Mouse (Mus musculus) adrenal gland, adult (tissue): ENCODE data around the gene Ttc27.

Experiments used
- DNase-seq, 2 experiments: peaks; one replicate each; pipeline ENCODE4 v3.0.0; 2022 to 2023; ENCODE audit warnings: low spot score in 1 of 2; ENCODE audit not compliant: inconsistent age in 2 of 2

Gene Ttc27

DNA sequence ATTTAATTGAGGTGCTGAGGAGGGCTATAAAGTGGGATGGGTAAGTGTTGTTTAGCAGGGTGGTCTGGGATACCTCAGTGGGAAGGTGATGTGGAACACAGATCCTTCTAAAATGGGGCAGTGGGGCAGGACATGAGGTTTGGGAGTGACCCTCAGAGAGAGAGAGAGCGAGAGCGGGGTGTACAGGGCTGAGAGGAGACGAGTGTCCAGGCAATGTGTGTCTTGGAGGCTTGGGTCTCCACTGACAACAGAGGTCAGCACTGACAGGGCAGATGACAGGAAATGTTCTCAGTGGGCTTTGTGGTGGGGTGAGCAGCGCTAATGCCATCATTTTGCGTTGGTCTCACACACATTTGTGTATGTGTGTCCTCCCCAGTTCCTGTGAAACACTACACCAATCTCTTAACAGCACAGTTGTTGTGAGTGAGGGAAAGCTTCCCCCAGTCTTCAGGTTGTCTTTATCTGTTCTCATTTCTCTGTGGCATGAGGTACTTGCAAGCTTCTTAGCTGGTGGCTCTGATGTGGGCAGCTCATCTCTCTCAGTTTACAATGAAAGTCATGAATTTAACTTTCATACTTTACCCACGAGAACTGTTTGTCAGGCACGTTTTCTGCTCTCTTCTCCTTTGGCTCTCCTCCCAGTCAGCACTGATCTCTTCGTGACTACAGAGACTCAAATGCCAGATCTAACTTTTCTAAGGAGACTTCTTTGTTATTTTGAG, 35.5 kb downstream of the Ttc27 start:
- no peak for DNase-seq

DNA sequence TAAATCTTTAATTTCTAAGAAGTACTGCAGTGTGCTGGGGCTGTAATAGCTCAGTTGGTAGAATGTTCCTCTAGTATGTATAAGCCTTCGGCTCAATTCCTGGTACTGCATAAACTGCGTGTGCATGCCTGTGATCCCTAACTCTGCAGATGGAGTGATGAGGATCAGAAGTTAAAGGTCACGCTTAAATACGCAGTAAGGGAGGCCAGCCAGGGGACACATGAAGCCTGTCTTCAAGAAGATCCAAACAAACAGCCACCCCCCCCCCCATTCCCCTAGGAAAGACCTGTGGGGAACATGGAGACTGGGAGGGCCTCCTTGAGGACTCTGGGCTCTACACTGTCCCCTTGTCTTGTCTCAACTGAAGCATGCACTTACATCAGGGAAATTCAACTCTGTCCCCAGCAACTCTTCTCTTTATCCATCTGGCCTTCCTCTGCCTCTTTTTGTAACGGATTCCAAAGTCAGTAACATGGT, 36.1 kb downstream of the Ttc27 start:
- no peak for DNase-seq

DNA sequence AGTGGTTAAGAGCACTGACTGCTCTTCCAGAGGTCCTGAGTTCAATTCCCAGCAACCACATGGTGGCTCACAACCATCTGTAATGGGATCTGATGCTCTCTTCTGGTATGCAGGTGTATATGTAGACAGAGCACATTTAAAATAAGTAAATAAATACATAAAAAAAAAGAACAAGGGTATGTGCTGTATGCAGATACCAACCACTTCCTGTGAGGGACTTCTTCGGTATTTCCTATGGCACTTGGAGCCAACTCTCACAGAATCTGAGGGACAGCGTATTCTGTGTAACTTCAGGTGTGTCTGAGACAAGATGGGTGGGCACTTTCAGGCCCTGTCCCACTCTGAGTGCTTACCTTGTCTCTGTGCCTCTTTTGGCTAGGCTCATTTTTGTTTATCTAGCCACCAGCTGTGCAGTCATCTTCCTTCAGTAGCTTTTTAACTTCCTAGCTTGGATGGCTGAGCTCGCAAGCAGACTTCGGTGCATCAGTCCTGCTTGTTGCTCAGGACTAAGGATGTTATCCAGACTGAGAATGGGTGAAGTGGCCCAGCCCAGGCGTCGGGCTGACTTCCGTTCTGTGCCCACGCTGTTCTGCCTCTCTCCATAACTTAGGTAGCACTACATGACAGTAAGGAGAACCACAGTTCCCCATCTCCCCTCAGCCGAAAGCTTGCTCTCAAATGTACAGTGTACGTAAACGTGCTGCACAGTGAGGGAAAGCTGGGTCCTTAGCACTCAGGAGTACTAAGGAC, 37.0 kb downstream of the Ttc27 start:
- DNase-seq: no peak

DNA sequence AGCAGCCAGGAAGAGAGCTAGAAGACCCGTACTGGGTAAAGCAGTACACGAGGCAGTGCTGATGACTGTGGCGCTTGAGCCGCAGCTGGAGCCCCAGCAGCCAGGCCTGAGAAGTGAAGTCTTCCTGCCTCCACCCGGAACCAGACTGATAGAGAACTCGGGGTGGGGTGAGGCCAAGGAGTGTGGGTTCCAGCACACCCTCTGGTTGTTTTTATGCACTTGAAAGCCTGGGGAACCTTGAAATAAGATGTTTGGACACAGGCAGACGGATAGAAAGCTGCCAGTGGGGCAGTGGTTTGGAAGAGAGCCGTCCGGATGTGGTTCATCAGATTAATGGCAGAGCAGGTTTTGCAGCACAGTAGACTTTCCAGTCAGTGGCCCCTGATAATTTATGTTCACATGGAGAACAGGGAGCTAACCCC, 51.9 kb downstream of the Ttc27 start:
- DNase-seq: no peak

DNA sequence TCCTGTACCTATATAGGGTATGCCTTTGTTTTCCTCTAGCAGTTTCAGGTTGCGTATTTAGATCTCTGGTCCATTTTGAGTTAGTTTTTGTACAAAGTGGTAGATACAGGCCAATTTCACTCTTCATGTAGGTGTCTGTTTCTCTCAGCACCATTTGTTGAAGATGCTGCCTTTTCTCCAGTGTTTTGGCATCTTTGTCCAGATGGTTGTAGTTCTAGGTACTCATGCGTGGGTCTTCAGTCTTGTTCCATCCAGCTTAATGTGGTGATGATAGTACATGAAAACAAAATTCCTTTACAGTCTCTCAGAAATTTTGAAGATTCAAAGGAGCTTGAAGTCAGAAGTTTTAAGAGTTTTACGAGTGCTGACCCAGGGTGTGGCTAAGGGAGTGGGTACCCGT, 54.8 kb downstream of the Ttc27 start:
- no peak for DNase-seq

DNA sequence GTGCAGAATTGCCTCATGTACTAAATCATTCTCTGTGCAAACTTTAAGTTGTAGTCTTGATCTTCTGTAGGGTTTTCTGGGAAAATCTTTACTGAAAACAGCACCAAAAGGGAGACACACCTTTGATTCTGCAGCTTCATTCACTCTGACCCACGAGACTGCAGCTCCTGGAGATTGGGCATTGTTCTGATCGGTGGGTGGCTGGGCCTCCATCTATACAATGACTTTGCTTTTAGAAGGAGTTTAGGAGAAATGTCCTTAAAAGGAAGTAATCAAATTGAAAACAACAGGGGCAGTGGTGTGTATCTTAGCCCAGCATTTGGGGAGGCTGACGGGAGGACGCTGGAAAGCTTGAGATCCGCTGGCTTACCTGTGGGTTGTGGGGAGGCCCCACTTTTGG, 56.0 kb downstream of the Ttc27 start:
- DNase-seq: no peak

DNA sequence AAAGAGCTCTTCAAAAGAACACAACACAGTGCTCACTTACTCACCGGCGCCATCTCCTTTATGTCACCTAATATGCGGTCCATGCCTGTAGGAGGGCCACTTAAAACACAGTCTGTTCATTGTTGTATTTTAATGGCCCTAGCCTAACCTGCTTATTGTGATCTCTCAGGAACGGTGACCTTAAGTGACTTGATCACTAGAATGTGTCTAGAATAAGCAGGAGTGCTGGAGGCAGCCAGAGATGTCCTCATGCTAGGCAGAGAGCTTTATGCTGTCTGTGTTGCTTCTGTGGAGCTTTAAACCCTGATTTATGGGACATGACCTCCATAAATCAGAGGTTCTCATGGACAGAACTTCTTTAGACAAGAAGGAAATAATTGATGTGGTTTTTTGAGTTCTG, 62.6 kb downstream of the Ttc27 start:
- DNase-seq: peak in 1 of 2 experiments; percentile 47

DNA sequence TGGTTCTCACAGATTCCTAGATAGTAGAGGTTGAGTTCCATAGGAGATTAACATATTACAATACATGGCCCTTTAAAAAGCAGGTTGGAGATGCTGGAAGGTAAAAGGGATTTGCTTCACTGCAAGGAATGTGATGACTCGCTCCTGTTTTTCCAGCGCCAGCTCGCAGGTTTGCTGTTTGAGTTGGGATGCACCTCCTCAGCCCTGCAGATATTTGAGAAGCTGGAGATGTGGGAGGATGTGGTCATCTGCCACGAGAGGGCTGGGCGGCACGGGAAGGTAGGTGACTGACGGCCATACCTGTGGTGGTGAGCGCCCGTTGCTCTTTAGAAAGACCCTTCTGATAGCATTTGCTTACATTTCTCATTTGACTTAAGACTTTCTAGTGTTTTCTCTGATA, 63.1 kb downstream of the Ttc27 start:
- no peak for DNase-seq

DNA sequence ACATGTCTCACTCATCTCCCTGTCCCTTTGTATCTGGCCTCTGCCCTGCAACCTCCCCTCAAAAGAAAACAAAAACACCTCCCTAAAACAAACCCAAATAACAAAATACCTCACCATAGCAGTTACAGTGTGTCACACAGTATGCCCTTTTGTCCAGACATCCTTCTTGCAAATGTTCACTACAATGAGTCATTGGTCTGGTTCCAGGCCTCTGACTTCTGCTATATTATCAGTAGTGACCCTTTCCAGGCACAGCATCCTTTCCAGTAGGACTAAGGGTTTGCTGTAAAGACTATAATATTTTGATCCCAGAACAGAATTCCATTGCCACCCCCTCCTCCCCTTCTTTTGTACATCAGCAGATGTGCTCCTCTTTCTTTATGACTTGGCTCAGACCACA, 64.4 kb downstream of the Ttc27 start:
- DNase-seq: no peak

DNA sequence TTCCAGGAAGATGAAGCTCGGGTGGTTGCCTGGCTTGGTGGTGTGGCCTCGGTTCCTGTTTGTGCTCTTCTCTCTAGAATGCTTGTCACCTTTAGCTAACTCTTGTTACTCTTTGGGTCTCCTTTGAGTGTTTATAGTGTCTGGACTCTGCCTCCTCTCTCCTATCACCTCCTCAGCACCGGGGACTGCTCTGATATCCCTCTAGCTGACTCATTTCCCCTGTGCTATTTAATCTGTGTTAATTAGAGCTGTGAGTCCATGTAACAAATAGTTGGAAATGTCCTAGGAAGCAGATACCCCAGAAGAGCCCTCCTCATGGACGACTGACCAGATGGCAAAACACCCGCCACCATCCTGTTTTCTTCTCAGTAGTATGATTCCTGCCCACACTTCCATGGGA, 68.1 kb downstream of the Ttc27 start:
- no peak for DNase-seq

DNA sequence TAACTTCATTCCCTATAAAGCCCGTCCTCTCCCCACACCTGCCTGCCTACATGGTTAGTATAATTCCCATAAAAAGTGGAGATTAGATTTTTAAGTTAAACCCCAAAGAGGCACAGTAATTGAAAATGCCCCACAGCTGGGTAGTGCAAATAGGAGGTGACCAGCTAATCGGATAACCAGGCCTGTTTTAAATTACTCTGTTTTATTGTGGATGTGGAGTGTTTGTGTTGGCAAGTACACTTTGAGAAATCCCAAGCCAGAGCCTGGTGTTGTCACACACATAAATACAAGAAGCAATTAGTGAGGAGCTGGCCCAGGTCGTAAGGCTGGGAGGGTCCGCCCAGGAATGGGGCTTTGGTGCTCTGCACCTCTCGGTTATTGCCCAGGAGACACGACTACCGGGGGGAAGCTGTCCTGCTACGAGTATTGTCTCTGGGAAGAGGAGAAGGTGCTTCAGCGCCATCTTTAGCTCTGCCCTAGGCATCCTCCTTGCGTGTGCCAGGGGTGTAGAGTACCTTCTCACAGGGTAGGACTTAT, 68.7 kb downstream of the Ttc27 start:
- no peak for DNase-seq

DNA sequence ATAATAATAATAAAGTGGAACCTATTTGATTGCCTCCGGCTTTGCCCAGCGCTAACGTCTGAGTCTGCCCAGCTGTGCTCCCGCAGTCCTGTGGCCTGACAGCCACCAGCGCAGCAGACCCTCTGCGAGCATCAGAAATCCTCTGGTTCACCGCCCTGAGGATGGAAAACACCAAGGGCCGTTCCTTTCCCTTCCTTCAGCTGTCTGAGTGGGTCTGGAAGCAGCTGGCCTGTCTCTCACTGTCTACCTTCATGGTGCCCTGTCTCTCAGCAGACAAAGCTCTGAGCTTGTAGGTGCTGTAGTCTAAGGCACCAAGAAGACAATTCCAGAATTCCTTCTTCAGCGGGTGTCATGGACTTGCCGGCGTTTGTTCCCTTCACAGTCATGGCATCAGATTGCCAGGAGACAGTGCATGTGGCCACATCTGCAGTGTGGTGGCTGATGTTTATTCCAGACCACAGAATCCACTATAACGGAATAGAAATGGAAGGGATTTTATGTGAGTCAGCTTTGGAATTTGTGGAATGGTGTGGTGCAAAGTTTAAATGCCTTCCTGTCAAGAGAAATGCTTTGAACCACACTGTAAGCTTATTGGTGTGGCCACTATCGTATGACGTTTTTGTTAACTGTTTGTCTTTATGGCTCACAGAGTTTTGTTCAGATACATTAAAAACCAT, 78.6 kb downstream of the Ttc27 start:
- DNase-seq: no peak

DNA sequence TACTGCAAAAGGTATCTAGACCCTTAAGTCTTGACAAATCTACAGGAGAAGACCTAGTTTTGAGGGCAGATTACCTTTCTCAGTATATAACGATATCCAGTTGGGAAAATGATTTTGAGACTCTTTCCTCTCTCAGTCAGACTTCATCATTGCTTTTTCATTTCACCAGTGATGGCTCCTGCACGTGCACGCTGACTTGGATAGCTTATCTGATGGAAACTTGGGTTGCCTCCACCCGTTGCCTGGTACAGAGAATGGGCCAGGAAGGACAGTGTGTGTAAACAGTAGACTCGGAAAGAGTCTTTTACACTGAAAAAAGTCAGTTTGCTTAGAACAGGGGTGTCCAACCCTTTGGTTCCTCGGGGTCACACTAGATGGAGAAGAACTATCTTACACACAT, 82.3 kb downstream of the Ttc27 start:
- DNase-seq: no peak

DNA sequence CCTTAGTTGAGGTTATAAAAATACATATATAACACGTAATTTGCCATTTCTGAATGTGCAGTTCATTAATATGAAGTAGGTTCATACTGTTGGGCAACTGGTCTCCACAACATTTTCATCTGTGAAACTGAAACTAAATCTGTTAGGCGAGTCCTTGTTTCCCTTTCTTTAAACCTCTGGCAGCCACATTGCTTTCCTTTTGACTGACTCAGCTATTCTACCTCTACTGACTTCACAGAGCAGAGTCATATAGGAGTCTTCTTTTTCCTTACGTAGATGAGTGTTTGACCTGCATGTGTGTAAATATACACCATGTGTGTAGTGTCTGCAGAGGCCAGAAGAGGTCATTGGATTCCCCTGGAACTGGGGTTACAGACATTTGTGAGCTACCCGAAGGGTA, 85.2 kb downstream of the Ttc27 start:
- DNase-seq: no peak

DNA sequence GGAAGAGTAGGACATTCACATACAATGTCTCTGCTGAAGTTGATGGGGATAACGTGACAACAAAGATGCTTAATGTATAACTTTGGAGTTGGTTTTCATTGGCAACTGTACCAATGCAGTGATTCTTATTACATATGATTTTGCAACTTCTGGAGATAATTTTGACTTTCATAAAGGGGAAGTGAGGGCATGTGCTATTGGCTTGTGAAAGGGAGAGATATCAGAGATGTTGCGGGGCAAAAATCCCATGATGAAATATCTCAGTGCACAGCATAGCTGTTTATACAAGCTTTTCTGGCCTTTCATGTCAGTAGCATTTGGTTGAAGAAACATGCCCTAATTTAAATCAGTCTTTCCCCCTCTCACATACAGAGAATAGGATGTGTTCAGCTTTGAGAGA, 86.3 kb downstream of the Ttc27 start:
- no peak for DNase-seq

DNA sequence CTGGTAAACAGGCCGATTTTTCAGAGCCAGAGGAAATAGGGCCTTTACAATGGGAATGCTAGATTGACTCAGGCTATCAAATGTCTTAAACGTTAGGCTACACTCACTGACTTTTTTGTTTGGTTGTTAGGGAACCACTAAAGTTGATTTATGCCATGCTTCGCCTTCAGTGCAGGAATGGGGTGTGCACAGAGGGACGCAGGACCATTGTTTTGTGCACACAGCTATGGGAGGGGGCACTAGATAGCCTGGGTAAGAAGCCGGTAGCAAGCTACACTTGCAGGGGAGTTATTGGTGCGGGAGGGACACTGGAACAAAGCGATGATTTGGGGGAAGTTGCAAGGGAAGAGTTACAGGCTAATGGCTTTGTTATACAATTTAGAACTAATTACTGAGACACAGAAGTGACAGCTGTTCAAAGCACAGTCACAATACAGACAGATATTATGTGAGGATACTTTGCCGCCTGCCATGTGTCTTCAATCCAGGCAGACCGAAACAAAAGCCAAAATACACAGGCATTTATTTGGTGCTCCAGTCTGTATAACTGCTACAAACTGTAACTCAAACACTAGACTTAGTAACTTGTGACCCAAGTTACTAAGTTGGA, 86.9 kb downstream of the Ttc27 start:
- DNase-seq: no peak

DNA sequence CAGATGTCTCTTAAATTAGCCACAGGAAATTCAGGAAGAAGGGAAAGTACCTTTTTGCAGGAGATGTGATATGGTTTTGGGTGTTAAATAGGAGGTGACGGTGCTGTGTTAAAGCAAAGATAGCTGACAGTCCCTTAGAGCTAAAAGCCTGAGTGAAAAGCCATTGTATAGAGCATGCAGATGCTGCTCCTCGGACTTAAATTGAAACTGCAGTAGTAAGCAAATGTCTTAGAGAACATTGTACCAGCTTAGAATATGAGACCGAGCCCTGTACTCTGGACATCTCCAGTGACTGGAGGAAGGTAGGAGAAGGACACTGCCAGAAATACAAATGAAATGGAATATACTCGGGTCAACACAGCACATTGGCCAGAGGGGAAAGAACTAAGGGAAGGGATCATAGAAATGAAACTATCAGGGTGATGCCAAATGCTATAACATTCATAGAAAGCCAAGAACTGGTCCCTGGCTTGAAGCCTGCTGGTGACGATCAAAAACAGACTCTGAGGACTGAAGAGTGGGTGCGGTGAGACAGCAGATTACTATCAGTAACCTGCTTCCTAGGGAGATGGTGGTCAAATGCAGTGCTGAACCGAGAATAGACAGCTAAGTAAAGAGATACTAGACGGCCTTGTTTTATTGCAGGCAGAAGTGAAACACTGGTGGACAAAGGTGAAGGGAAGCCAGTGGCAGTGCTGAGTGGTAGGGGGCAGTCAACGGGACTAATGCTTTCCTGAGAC, 90.1 kb downstream of the Ttc27 start:
- no peak for DNase-seq

DNA sequence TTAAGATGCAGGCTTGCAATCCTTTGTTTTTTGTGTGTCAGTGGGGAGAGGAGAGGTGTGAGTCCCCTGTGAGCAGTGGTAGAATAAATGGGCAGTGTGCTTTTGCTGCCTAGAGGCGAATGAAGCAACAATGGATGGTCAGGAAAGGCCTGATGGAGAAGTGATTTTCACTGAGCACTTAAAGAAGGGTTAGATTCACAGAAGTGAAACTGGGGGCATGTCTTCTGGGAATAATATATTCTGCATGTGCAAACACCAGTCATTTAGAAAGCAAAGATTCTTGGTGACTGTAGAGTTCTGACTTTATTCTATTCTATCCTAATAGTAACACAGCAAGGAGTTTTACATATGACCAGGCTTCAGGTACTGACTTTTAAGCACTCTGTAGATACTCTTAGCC, 90.8 kb downstream of the Ttc27 start:
- DNase-seq: no peak

DNA sequence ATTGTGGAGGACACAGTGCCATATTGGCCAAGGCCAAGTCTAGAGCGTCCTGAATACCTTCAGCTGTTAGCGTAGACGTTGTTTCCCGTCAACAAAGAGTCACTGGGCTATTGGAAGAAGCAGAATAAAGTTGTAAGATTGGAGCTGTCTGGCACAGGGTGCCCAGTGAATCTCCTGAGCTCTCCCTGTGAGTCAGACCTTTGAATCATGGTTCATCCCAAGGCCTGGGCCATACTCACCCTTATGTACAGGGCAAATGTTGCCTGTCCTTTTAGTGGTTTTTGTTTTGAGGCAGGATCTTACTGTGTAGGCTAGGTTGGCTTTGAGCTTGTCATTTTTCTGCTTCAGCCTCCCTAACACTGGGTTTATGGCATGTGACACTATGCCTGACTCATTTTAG, 91.4 kb downstream of the Ttc27 start:
- peak; percentile 56 to 77 for DNase-seq

DNA sequence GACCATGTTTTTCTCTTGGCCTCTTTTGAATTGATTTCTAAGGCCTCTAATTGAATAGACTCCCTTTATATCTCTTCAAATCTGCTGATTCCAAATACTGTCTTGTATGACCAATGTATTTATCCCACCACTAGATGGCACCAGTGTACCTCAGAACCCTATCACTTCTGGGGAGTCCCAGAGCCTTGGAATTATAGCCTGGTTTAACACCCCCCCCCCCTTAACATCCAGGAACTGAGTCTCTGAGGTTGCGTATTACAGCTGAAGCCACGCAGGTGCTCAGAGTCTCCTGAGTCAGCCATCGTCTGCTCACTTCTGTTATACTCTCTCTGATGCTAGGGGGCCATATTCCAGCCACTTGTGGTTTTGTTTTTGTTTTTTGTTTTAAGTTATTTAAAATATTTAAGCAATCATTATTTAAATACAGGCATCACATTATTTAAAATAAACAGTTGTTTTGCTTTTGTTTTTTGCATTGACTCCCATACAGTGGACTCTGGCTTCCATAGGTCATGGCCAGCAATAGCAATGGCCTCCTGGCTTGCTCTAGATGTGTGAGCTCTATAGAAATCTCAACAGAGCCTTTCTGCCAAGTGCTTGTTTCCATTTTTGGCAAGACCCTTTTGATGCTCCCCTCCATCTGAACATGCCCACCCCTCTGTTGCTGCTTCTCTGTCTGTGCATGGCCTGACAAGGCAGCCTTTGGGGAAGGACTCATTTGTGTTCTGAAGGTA, 93.5 kb downstream of the Ttc27 start:
- peak; percentile 24 to 82 for DNase-seq
